Mouse (Mus musculus) activated CD4-positive, CD25-positive, alpha-beta regulatory T cell (primary cell): ENCODE measurements around the gene Padi3. TPM values are rescaled to one million over a fixed set of nuclear protein-coding genes. Genes with fewer than 3 reads are reported as not detected.

Experiments
- polyA plus RNA-seq, 2 experiments: library from polyadenylated mRNA; unstranded; fragments of 100-300 nt; shearing (Covaris generic); gene quantifications; one replicate each; pipeline ENCODE4 v1.2.1; 2017

The Padi3 gene
- under 1 TPM; 0.41 to 0.67 TPM for polyA plus RNA-seq

DNA sequence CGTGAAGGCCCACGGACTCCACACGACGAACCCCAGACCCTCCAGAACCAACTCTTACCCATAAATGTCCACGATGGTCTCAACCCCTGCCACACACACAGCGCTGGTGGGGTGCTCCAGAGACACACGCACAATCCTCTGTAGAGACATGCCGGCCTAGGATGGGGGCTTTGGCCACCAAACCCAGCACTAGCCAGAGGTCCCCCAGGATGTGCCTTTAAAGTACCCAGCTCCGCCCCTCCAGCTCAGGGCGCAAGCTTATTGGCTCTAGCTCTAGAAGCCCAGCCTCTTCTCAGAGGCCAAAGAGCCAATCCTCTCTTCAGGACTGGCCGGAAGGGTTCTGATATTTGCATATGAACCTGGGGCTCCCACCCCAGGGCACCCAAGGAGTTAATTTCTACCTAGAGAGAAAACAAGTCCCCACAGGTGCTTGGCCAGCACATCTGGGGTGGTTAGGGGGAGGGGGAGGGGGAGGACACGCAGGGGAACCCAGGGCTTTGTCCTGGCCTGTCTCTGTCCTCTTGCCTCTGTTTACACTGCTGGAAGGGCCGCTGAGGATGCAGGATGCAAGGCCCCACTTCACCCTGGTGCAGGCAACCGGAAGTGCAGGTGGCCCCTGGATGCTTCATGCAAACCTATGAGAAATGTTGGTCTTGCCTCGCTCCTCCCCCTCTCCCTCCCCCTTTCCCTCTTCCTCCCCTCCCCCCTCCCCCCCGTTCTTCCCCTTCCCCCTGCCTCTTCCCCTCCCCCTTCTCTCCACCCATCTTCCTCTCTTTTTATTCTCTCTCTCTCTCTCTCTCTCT is at the start of gene Padi3:
Gene Padi3, minus strand, starts transcription at position 191 of the 803 bp plus-strand sequence.

DNA sequence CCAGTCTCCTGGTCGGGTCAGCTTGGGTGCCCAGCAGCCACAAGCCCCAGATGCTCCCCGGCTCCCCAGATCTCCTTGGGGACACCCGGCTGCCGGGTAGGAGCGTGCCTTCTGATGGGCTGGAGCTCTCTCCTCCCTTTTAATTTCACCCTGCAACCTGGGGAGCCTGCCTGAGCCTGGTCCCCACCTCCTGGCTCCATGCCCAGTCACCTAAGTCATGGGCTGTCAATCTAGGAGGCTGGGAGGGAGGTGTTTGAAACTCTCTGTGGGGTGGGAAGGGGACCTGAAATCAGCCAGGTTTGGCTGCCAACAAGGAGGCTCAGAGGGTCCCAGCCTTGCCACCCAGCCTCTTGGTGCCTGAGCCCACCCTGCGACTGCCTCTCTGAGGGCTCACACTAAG is 35.2 kb upstream of the Padi3 start, which contains the start of gene Padi1:
Gene Padi1, minus strand, starts transcription at position 113 of the 400 bp plus-strand sequence.

GRCm38 (mm10) chr4:140774025-140774800 is 36.2 kb downstream of the Padi3 start, which contains the start of gene Padi4:
Gene Padi4, minus strand, starts transcription at chr4:140774236.

DNA sequence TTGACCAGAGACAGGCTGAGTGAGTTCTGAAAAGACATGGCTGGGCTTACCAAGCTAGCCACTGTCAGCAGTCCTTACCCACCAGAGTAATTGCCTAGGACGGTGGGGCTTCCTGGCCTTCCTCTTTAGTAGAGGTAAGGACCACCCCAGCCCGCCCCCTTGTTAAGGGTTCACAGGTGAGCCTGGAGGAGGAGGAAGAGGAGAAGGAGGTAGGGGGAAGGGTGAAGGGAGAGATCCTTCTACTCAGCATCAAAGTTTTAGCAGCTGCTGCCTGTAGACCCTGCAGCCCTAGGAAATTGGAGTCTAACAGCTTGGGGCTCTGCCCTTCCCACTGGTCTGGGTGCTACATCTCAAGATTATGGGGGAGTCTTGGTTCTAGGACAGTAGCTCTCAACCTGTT is 67.9 kb downstream of the Padi3 start, which contains the start of gene Padi6:
Gene Padi6, minus strand, starts transcription at position 101 of the 400 bp plus-strand sequence.

Other genes starting within 250 kb of the Padi3 start
- under 1 TPM; 0.56 to 0.65 TPM for gene Arhgef10l, start 144.6 kb downstream of the Padi3 start, polyA plus RNA-seq
- 10 to 100 TPM; 60.4 to 98.1 TPM for gene Rcc2, start 110.1 kb downstream of the Padi3 start, polyA plus RNA-seq
- not detected for gene Padi6, start 68.0 kb downstream of the Padi3 start, polyA plus RNA-seq
- under 1 TPM; 0.58 to 0.66 TPM for gene Padi4, start 36.4 kb downstream of the Padi3 start, polyA plus RNA-seq
- under 1 TPM; 0.27 to 0.38 TPM for gene Padi1, start 35.1 kb upstream of the Padi3 start, polyA plus RNA-seq
- gene Padi2, start 95.7 kb upstream of the Padi3 start, polyA plus RNA-seq, result 10 to 100 TPM in 1 of 2 experiments, 1 to 10 TPM in 1; 8.6 to 25.8 TPM
- 100 to 1,000 TPM; 302 to 309 TPM for gene Sdhb, start 150.6 kb upstream of the Padi3 start, polyA plus RNA-seq
- 10 to 100 TPM; 32.2 to 51.2 TPM for gene Atp13a2, start 176.2 kb upstream of the Padi3 start, polyA plus RNA-seq
- not detected for gene Mfap2, start 199.8 kb upstream of the Padi3 start, polyA plus RNA-seq
- 1 to 10 TPM; 1.2 to 2.0 TPM for gene Crocc, start 249.9 kb upstream of the Padi3 start, polyA plus RNA-seq